Mouse (Mus musculus): Measurements from ENCODE around the gene Olfr1141. TPM values are rescaled to one million over a fixed set of nuclear protein-coding genes. Genes with fewer than 3 reads are reported as not detected.

Gene Olfr1141
- total and polyA plus RNA-seq, 3 experiments = not detected

- TF ChIP-seq JUND (IDR thresholded peaks at IDR 0.05; ENCODE audit: low read depth, low read length) (no peak), GABPA (IDR thresholded peaks at IDR 0.05; ENCODE audit: low read depth, low read length) (no peak), ZNF384 (IDR thresholded peaks at IDR 0.05; ENCODE audit: low read depth, low read length) (no peak), USF1 (IDR thresholded peaks at IDR 0.05; ENCODE audit: low read depth, low read length) (no peak), E2F4 (IDR thresholded peaks at IDR 0.05; ENCODE audit: borderline replicate concordance, low read depth, low read length) (no peak), UBTF (IDR thresholded peaks at IDR 0.05; ENCODE audit: borderline replicate concordance, insufficient read depth, low read depth, low read length) (no peak), USF2 (IDR thresholded peaks at IDR 0.05; ENCODE audit: borderline replicate concordance in 1 of 2, insufficient read depth in 1 of 2, low read depth in 1 of 2, low read length in 2 of 2) (no peak), POLR2AphosphoS2 (IDR thresholded peaks at IDR 0.05; ENCODE audit: low read length) (no peak), CHD1 (IDR thresholded peaks at IDR 0.05; ENCODE audit: low read depth, low read length) (no peak), ZMIZ1 (IDR thresholded peaks at IDR 0.05; ENCODE audit: low read depth, low read length) (no peak), POLR2AphosphoS5 (IDR thresholded peaks at IDR 0.05; ENCODE audit: borderline replicate concordance, low read depth, low read length) (no peak), TCF12 (IDR thresholded peaks at IDR 0.05; ENCODE audit: low read depth, low read length) (no peak), ZKSCAN1 (IDR thresholded peaks at IDR 0.05; ENCODE audit: low read depth, low read length) (no peak)
- no peak within 1 kb of the TSS for H3K4me3 ChIP-seq (ENCODE audit: control insufficient read depth in 1 of 2, insufficient read depth in 1 of 2, low read depth in 2 of 2, low read length in 2 of 2)
- H3K27me3 ChIP-seq (ENCODE audit: control insufficient read depth in 1 of 2, insufficient read depth in 2 of 2, low read length in 2 of 2) = no peaks in the 10 kb centered on the region
- no peaks in the 10 kb centered on the region for H3K36me3 ChIP-seq (ENCODE audit: control insufficient read depth in 1 of 2, insufficient read depth in 2 of 2, low read length in 2 of 2)
- no peak within 1 kb of the TSS for H3K27ac ChIP-seq (ENCODE audit: control insufficient read depth, low read depth, low read length)
- H3K4me1 ChIP-seq (ENCODE audit: control insufficient read depth in 1 of 2, insufficient read depth in 2 of 2, low read length in 2 of 2) = no peaks in the 10 kb centered on the region
- H3K9ac ChIP-seq (ENCODE audit: control insufficient read depth, low read depth, low read length, poor library complexity, severe bottlenecking) = no peak within 1 kb of the TSS
- DNase-seq (ENCODE audit: low read depth, low spot score) = no peak
- H3K9me3 ChIP-seq (replicated peaks; ENCODE audit: insufficient read depth, low read length) = no peaks in the 10 kb centered on the region
- H3K79me2 ChIP-seq (ENCODE audit: control insufficient read depth, insufficient read depth, low read length, poor library complexity) = no peaks in the 10 kb centered on the region
These were observed 25.4 kb upstream of the Olfr1141 start, which contains the start of gene Olfr152 for GRCm38 (mm10) chr2:87779183-87779582. TSS of gene Olfr152 (plus strand) at chr2:87779483.

- no peak overlapping the region for H3K9ac ChIP-seq (ENCODE audit: control insufficient read depth, low read depth, low read length, poor library complexity, severe bottlenecking)
- H3K36me3 ChIP-seq (ENCODE audit: control insufficient read depth in 1 of 2, insufficient read depth in 2 of 2, low read length in 2 of 2) = no peaks in the 10 kb centered on the region
- H3K9me3 ChIP-seq (replicated peaks; ENCODE audit: insufficient read depth, low read length) = no peaks in the 10 kb centered on the region
- peak; percentile 2; the same call in 1 of the 2 replicates for TF ChIP-seq RAD21 (IDR thresholded peaks at IDR 0.05; ENCODE audit: low read depth, low read length)
- no peak for TF ChIP-seq MEF2A (IDR thresholded peaks at IDR 0.05; ENCODE audit: extremely low read depth, insufficient replicate concordance, low read depth, low read length, poor library complexity, severe bottlenecking)
- TF ChIP-seq E2F4 (IDR thresholded peaks at IDR 0.05; ENCODE audit: borderline replicate concordance, low read depth, low read length) = no peak
- no peaks in the 10 kb centered on the region for H3K79me2 ChIP-seq (ENCODE audit: control insufficient read depth, insufficient read depth, low read length, poor library complexity)
- no peak overlapping the region for H3K4me3 ChIP-seq (ENCODE audit: control insufficient read depth in 1 of 2, insufficient read depth in 1 of 2, low read depth in 2 of 2, low read length in 2 of 2)
- H3K27me3 ChIP-seq (ENCODE audit: control insufficient read depth in 1 of 2, insufficient read depth in 2 of 2, low read length in 2 of 2) = no peaks in the 10 kb centered on the region
- no peak overlapping the region for H3K27ac ChIP-seq (ENCODE audit: control insufficient read depth, low read depth, low read length)
- H3K4me1 ChIP-seq (ENCODE audit: control insufficient read depth in 1 of 2, insufficient read depth in 2 of 2, low read length in 2 of 2) = no peaks in the 10 kb centered on the region
- no peak for DNase-seq (ENCODE audit: low read depth, low spot score)
These were observed 22.4 kb upstream of the Olfr1141 start for GRCm38 (mm10) chr2:87776143-87776542.
